24 mouse cellular contexts compared by ENCODE assay signal in genomic region chr9:95086109-95086821, GRCm38 (mm10).
DNase-seq lines count a peak whose midpoint lies in the region; ATAC-seq and TF ChIP-seq lines count a peak whose summit lies in the region.
"Had no signal": no experiment of that assay in that cellular context is flagged by ENCODE, and none has a peak within 500 bp of the region (broad histone marks: within the 10 kb centered on the region; RNA-seq: fewer than 3 reads in every experiment).

No protein-coding gene starts in this region.

- no peaks in the 10 kb centered on the region for H3K27me3 ChIP-seq in forebrain, postnatal 0 days (ENCODE audit: insufficient read depth, low read length)
- no peaks in the 10 kb centered on the region for H3K27me3 ChIP-seq in forebrain, embryonic 11.5 days (ENCODE audit: control insufficient read depth, insufficient read depth, low read length)
- H3K27me3 ChIP-seq in midbrain, embryonic 13.5 days, result peaks cover 31% of the 10 kb centered on the region
- H3K27me3 ChIP-seq: embryonic facial prominence, embryonic 15.5 days; forebrain, embryonic 13.5 days; heart, embryonic 13.5 days; limb, embryonic 13.5 days had no signal

- H3K36me3 ChIP-seq in forebrain, postnatal 0 days (ENCODE audit: insufficient read depth), result no peaks in the 10 kb centered on the region
- no peaks in the 10 kb centered on the region for H3K36me3 ChIP-seq in forebrain, embryonic 11.5 days (ENCODE audit: control insufficient read depth, insufficient read depth, low read length)
- no peaks in the 10 kb centered on the region for H3K36me3 ChIP-seq in midbrain, embryonic 13.5 days
- H3K36me3 ChIP-seq: embryonic facial prominence, embryonic 10.5 days; embryonic facial prominence, embryonic 15.5 days; heart, embryonic 13.5 days; limb, embryonic 13.5 days had no signal

- whole genome bisulfite sequencing in forebrain, postnatal 0 days, result 25% methylated on average over 8 of the region's 8 CpGs
- 38% methylated on average over 8 of the region's 8 CpGs for WGBS in forebrain, embryonic 11.5 days
- WGBS in midbrain, embryonic 13.5 days, result 18% methylated on average over 8 of the region's 8 CpGs

- TF ChIP-seq CTCF in forebrain, postnatal 0 days (IDR thresholded peaks at IDR 0.05; ENCODE audit: low read depth), result no peak

- peaks cover 10% of the 10 kb centered on the region for H3K4me1 ChIP-seq in forebrain, postnatal 0 days (ENCODE audit: insufficient read depth)
- H3K4me1 ChIP-seq in forebrain, embryonic 11.5 days (replicated peaks; ENCODE audit: control insufficient read depth, insufficient read depth, low read length), result no peaks in the 10 kb centered on the region; the same call in 1 of the 2 replicates
- H3K4me1 ChIP-seq in midbrain, embryonic 13.5 days (replicated peaks), result peaks cover 15% of the 10 kb centered on the region
- H3K4me1 ChIP-seq: heart, embryonic 13.5 days; limb, embryonic 13.5 days had no signal

- no peak overlapping the region for H3K27ac ChIP-seq in forebrain, postnatal 0 days (ENCODE audit: low read depth, low read length)
- H3K27ac ChIP-seq in forebrain, embryonic 11.5 days (ENCODE audit: low read depth, low read length), result no peak overlapping the region
- H3K27ac ChIP-seq in midbrain, embryonic 13.5 days, result no peak overlapping the region
- H3K27ac ChIP-seq: embryonic facial prominence, embryonic 10.5 days; embryonic facial prominence, embryonic 15.5 days; forebrain, embryonic 13.5 days; gastrocnemius, adult 2 months; heart, adult 2 months; heart, embryonic 13.5 days; kidney, postnatal 0 days; limb, embryonic 13.5 days had no signal

- no peaks in the 10 kb centered on the region for H3K9me3 ChIP-seq in forebrain, postnatal 0 days (ENCODE audit: low read length)
- no peaks in the 10 kb centered on the region for H3K9me3 ChIP-seq in forebrain, embryonic 11.5 days (ENCODE audit: control insufficient read depth, low read length)
- no peaks in the 10 kb centered on the region for H3K9me3 ChIP-seq in midbrain, embryonic 13.5 days
- H3K9me3 ChIP-seq: embryonic facial prominence, embryonic 10.5 days; embryonic facial prominence, embryonic 15.5 days; forebrain, embryonic 13.5 days; heart, embryonic 13.5 days; limb, embryonic 13.5 days had no signal

- H3K9ac ChIP-seq in forebrain, postnatal 0 days, result no peak overlapping the region
- no peak overlapping the region for H3K9ac ChIP-seq in forebrain, embryonic 11.5 days (ENCODE audit: low read length)
- no peak overlapping the region for H3K9ac ChIP-seq in midbrain, embryonic 13.5 days (replicated peaks)
- H3K9ac ChIP-seq: embryonic facial prominence, embryonic 15.5 days; forebrain, embryonic 13.5 days; heart, embryonic 13.5 days; limb, embryonic 13.5 days had no signal

- no peak overlapping the region for H3K4me2 ChIP-seq in forebrain, postnatal 0 days (ENCODE audit: low read depth)
- H3K4me2 ChIP-seq in forebrain, embryonic 11.5 days (ENCODE audit: low read depth, low read length, severe bottlenecking), result no peak overlapping the region
- H3K4me2 ChIP-seq in midbrain, embryonic 13.5 days (replicated peaks), result no peak overlapping the region
- H3K4me2 ChIP-seq: embryonic facial prominence, embryonic 15.5 days; forebrain, embryonic 13.5 days; heart, embryonic 13.5 days; limb, embryonic 13.5 days; liver, embryonic 11.5 days had no signal

- ATAC-seq in forebrain, postnatal 0 days, result peak; percentile 23; the same call in 1 of the 2 replicates
- no peak for ATAC-seq in forebrain, embryonic 11.5 days (replicated peaks; ENCODE audit: low FRiP score)
- peak; percentile 71 for ATAC-seq in midbrain, embryonic 13.5 days
- ATAC-seq: forebrain, embryonic 13.5 days; intestine, embryonic 16.5 days had no signal

- no peak for DNase-seq in forebrain, postnatal 0 days
- DNase-seq in forebrain, embryonic 11.5 days (ENCODE audit: low spot score), result no peak
- DNase-seq in lung, postnatal 36 days, result peak; percentile 6
- no peak for DNase-seq in lung, adult 18-20 months
- DNase-seq in brain, adult 2 months (ENCODE audit: low read depth, low spot score), result peak; percentile 45
- DNase-seq in kidney, postnatal 36 days, result no peak
- DNase-seq: adrenal gland, postnatal 14 days; cerebellum, adult 18-20 months; cerebellum, postnatal 10 days; gastrocnemius, adult 2 months; gastrocnemius, postnatal 36 days; heart, adult 2 months; heart, postnatal 10 days; kidney, adult 8-10 months; lung, postnatal 4 days had no signal

- no peak overlapping the region for H3K4me3 ChIP-seq in forebrain, postnatal 0 days (ENCODE audit: low read depth, low read length)
- H3K4me3 ChIP-seq in forebrain, embryonic 11.5 days (ENCODE audit: low read depth, low read length), result no peak overlapping the region
- H3K4me3 ChIP-seq in midbrain, embryonic 13.5 days (replicated peaks), result no peak overlapping the region
- H3K4me3 ChIP-seq: embryonic facial prominence, embryonic 10.5 days; embryonic facial prominence, embryonic 15.5 days; forebrain, embryonic 13.5 days; gastrocnemius, adult 2 months; heart, adult 2 months; heart, embryonic 13.5 days; limb, embryonic 13.5 days had no signal

Comparison
In these comparisons a context has a peak if more than half of its experiments do, and no peak if none do; other contexts are left out.
1. DNase-seq: peak in lung, postnatal 36 days (single experiment) and brain, adult 2 months (single experiment); none in forebrain, postnatal 0 days (single experiment), forebrain, embryonic 11.5 days (single experiment), lung, adult 18-20 months (0 of 2) and kidney, postnatal 36 days (0 of 2).